Mouse (Mus musculus) A20 (cell line): ENCODE data around the gene Gm3542.
"Not testable (repeated sequence)": the region's sequence is repeated elsewhere in the genome, so short reads cannot be mapped to it uniquely, and the experiment has no call there.

ENCODE experiments used
- DNase-seq: peaks from one replicate; pipeline ENCODE4 v3.0.0-alpha.2; 2011; ENCODE audit warnings: low read depth, low spot score

The Gm3542 gene

DNA sequence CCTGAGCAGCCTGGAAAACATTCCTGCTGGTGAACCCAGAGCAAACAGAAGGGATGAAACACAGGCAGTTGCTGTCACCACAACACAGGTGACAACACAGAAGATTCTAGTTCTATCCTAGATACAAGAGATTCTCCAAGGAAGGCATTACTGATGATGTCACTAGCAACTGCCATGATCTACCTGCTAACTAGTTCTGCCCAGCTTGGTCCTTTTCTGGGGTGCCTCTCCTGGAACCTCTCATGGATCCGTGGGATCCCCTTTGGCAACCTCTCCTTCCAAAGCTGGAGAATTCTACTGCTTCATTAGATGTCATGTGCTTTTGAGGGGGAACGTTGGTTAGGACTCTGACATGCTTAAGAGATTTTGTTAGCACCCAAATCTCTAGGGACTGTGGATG lies at the start of gene Gm3542:
Gene Gm3542, minus strand, starts transcription at position 101 of the 400 bp plus-strand sequence.
- not testable (repeated sequence) for DNase-seq
